Mouse (Mus musculus) liver, adult 2 months (tissue): ENCODE results near the gene Sox30.

Experiments used
- CTCF ChIP-seq: fragments of 200-500 bp; IDR thresholded peaks from 2 replicates; pipeline ENCODE4 v1.5.1; 2011; ENCODE audit warnings: low read depth, low read length, control low read depth
- POLR2A ChIP-seq: fragments of 200-500 bp; IDR thresholded peaks from 2 replicates; pipeline ENCODE4 v1.6.1; 2011; ENCODE audit warnings: low read length, control low read depth; ENCODE audit not compliant: insufficient read depth; ENCODE audit errors: extremely low read depth

DNA sequence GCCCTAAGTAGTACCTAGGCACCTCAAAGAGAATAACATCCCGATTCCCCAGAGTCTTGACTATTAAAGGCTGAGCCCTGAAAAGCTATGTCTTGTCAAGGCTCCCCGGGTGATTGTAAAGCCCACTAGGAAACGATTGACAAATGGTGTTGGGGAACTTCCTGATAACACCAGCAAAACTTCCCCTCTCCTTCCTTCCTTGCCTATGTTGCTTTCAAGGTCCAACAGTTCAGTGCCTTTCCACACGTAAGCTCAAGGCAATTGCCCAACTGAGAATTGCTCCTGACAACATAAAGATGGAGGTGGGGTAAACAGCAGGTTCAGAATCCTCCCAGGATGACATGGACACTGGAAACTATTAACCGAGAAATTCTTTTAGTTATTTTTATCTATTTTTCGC lies 42.9 kb downstream of the Sox30 start:
- TF ChIP-seq CTCF (no peak), POLR2A (no peak)
